Mouse (Mus musculus) forebrain, embryonic 15.5 days (tissue): ENCODE results near the gene Carm1. TPM values are rescaled to one million over a fixed set of nuclear protein-coding genes. Genes with fewer than 3 reads are reported as not detected.
"Not testable (repeated sequence)": the region's sequence is repeated elsewhere in the genome, so short reads cannot be mapped to it uniquely, and the experiment has no call there.

Experiments
- ATAC-seq: fragments of 200-750 bp; cut with Nextera tagmentation; replicated peaks from 2 replicates; pipeline ENCODE4 v1.8.0; 2017; ENCODE audit warnings: mild to moderate bottlenecking, moderate TSS enrichment, moderate library complexity
- H3K27ac ChIP-seq: fragments of 300-500 bp; sonication (generic); replicated peaks from 2 replicates; pipeline ENCODE4 v1.5.1; 2015; ENCODE audit warnings: mild to moderate bottlenecking, inconsistent platforms
- H3K27me3 ChIP-seq: fragments of 300-500 bp; sonication (generic); 2 replicates; pipeline ENCODE4 v1.6.1; 2015; ENCODE audit warnings: inconsistent platforms
- H3K36me3 ChIP-seq: fragments of 300-500 bp; sonication (generic); 2 replicates; pipeline ENCODE4 v1.6.1; 2015; ENCODE audit warnings: mild to moderate bottlenecking, inconsistent platforms
- H3K4me1 ChIP-seq: fragments of 300-500 bp; sonication (generic); 2 replicates; pipeline ENCODE4 v1.6.1; 2015; ENCODE audit warnings: inconsistent platforms
- H3K4me2 ChIP-seq: fragments of 300-500 bp; sonication (generic); replicated peaks from 2 replicates; pipeline ENCODE4 v1.6.1; 2015; ENCODE audit warnings: mild to moderate bottlenecking, inconsistent platforms
- H3K4me3 ChIP-seq: fragments of 300-500 bp; sonication (generic); 2 replicates; pipeline ENCODE4 v1.5.1; 2015; ENCODE audit warnings: mild to moderate bottlenecking, inconsistent platforms
- H3K9ac ChIP-seq: fragments of 300-500 bp; sonication (generic); replicated peaks from 2 replicates; pipeline ENCODE4 v1.6.1; 2015; ENCODE audit warnings: mild to moderate bottlenecking, inconsistent platforms
- H3K9me3 ChIP-seq: fragments of 300-500 bp; sonication (generic); 2 replicates; pipeline ENCODE4 v1.6.1; 2016; ENCODE audit warnings: inconsistent platforms
- WGBS: fragments of 180-500 bp; shearing (Covaris S2); methylation state at CpG from one replicate; pipeline ENCODE4 v1.1.7; 2015; ENCODE audit warnings: mixed read lengths; 5-methylcytosine and 5-hydroxymethylcytosine counted together
- polyA plus RNA-seq: library from polyadenylated mRNA; unstranded; fragments of >200 nt; fragmentation: Nextera tagmentation; extraction: Ambion mirVana; gene quantifications from 2 replicates; pipeline ENCODE4 v1.2.1, GENCODE M21; 2015

Gene Carm1
- polyA plus RNA-seq, 1 experiment from 2014 or later: 37.3 TPM

GRCm38 (mm10) chr9:21517947-21518495 lies 28.7 kb upstream of the Carm1 start:
- H3K27me3 ChIP-seq: no peaks in the 10 kb centered on the region
- H3K36me3 ChIP-seq: no peaks in the 10 kb centered on the region
- no peaks in the 10 kb centered on the region for H3K4me1 ChIP-seq
- H3K4me3 ChIP-seq: no peak overlapping the region
- no peaks in the 10 kb centered on the region for H3K9me3 ChIP-seq
- 86% methylated on average over 6 of the region's 6 CpGs for WGBS
- H3K9ac ChIP-seq: no peak overlapping the region
- ATAC-seq: no peak
- H3K4me2 ChIP-seq: no peak overlapping the region
- no peak overlapping the region for H3K27ac ChIP-seq

GRCm38 (mm10) chr9:21518690-21519089 lies 28.0 kb upstream of the Carm1 start:
- ATAC-seq, H3K4me1 ChIP-seq, H3K36me3 ChIP-seq, H3K4me3 ChIP-seq, H3K9ac ChIP-seq, H3K27me3 ChIP-seq, H3K9me3 ChIP-seq, H3K4me2 ChIP-seq, H3K27ac ChIP-seq: not testable (repeated sequence)
- WGBS: 84% methylated on average over 6 of the region's 6 CpGs

GRCm38 (mm10) chr9:21525142-21525936 lies 21.4 kb upstream of the Carm1 start:
- no peak for ATAC-seq
- H3K27me3 ChIP-seq: no peaks in the 10 kb centered on the region
- H3K9ac ChIP-seq: no peak overlapping the region
- H3K9me3 ChIP-seq: no peaks in the 10 kb centered on the region
- WGBS: 84% methylated on average over 7 of the region's 7 CpGs
- no peaks in the 10 kb centered on the region for H3K4me1 ChIP-seq
- H3K36me3 ChIP-seq: no peaks in the 10 kb centered on the region
- no peak overlapping the region for H3K4me3 ChIP-seq
- H3K27ac ChIP-seq: no peak overlapping the region
- no peak overlapping the region for H3K4me2 ChIP-seq

GRCm38 (mm10) chr9:21525937-21526633 lies 20.6 kb upstream of the Carm1 start, which contains the start of gene AB124611:
AB124611 (plus strand) TSS chr9:21526176.
- H3K4me1 ChIP-seq: no peaks in the 10 kb centered on the region
- H3K9me3 ChIP-seq: no peaks in the 10 kb centered on the region
- H3K27ac ChIP-seq: no peak within 1 kb of the TSS
- WGBS: 77% methylated on average over 14 of the region's 14 CpGs
- H3K4me3 ChIP-seq: no peak within 1 kb of the TSS
- ATAC-seq: no peak
- H3K27me3 ChIP-seq: no peaks in the 10 kb centered on the region
- no peak within 1 kb of the TSS for H3K4me2 ChIP-seq
- no peak within 1 kb of the TSS for H3K9ac ChIP-seq
- H3K36me3 ChIP-seq: no peaks in the 10 kb centered on the region

GRCm38 (mm10) chr9:21526634-21526944 lies 20.1 kb upstream of the Carm1 start:
- no peaks in the 10 kb centered on the region for H3K27me3 ChIP-seq
- H3K9me3 ChIP-seq: no peaks in the 10 kb centered on the region
- H3K4me2 ChIP-seq: no peak overlapping the region
- H3K4me1 ChIP-seq: no peaks in the 10 kb centered on the region
- no peak for ATAC-seq
- no peak overlapping the region for H3K9ac ChIP-seq
- H3K36me3 ChIP-seq: no peaks in the 10 kb centered on the region
- H3K4me3 ChIP-seq: no peak overlapping the region
- WGBS: 95% methylated on average over 3 of the region's 3 CpGs
- H3K27ac ChIP-seq: no peak overlapping the region

GRCm38 (mm10) chr9:21527100-21527801 lies 19.4 kb upstream of the Carm1 start:
- Histone ChIP-seq H3K36me3 (no peaks in the 10 kb centered on the region), H3K9ac (no peak overlapping the region), H3K27ac (no peak overlapping the region), H3K27me3 (no peaks in the 10 kb centered on the region), H3K9me3 (no peaks in the 10 kb centered on the region), H3K4me1 (no peaks in the 10 kb centered on the region), H3K4me3 (no peak overlapping the region), H3K4me2 (no peak overlapping the region)
- WGBS: 98% methylated on average over 2 of the region's 2 CpGs
- no peak for ATAC-seq

GRCm38 (mm10) chr9:21527917-21528324 lies 18.8 kb upstream of the Carm1 start:
- no peak overlapping the region for H3K9ac ChIP-seq
- H3K9me3 ChIP-seq: no peaks in the 10 kb centered on the region
- no peak overlapping the region for H3K27ac ChIP-seq
- H3K27me3 ChIP-seq: no peaks in the 10 kb centered on the region
- WGBS: 79% methylated on average over 1 of the region's 1 CpGs
- H3K4me3 ChIP-seq: no peak overlapping the region
- no peak for ATAC-seq
- H3K36me3 ChIP-seq: no peaks in the 10 kb centered on the region
- H3K4me1 ChIP-seq: no peaks in the 10 kb centered on the region
- no peak overlapping the region for H3K4me2 ChIP-seq

DNA sequence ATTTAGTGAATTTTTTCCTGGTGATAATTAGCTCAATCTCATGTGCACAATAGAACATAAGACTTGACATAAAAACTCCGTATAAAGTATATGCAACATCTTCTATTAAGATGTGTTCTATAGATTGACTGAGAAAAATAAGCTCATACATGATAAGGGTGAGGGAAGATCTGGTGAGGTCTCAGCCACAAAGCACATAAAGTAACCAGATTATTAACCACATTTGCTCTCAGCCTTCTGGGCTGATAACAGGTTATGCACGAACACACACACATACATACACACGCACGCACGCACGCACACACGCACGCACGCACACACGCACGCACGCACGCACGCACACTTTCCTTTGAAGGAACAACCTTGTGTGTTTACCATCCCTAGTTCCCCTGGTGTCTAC lies 10.2 kb upstream of the Carm1 start:
- 95% methylated on average over 14 of the region's 14 CpGs for WGBS
- Histone ChIP-seq H3K4me2 (no peak overlapping the region), H3K9me3 (no peaks in the 10 kb centered on the region), H3K4me3 (no peak overlapping the region), H3K9ac (no peak overlapping the region), H3K27ac (no peak overlapping the region), H3K27me3 (no peaks in the 10 kb centered on the region), H3K4me1 (no peaks in the 10 kb centered on the region), H3K36me3 (no peaks in the 10 kb centered on the region)
- no peak for ATAC-seq

GRCm38 (mm10) chr9:21537009-21537408 lies 9.7 kb upstream of the Carm1 start:
- Histone ChIP-seq H3K27ac (no peak overlapping the region), H3K4me1 (no peaks in the 10 kb centered on the region), H3K9ac (no peak overlapping the region), H3K36me3 (no peaks in the 10 kb centered on the region), H3K4me3 (no peak overlapping the region), H3K4me2 (no peak overlapping the region), H3K27me3 (no peaks in the 10 kb centered on the region), H3K9me3 (no peaks in the 10 kb centered on the region)
- 82% methylated on average over 4 of the region's 4 CpGs for WGBS
- no peak for ATAC-seq

GRCm38 (mm10) chr9:21539981-21540753 lies 6.5 kb upstream of the Carm1 start:
- Histone ChIP-seq H3K9me3 (no peaks in the 10 kb centered on the region), H3K9ac (no peak overlapping the region), H3K4me3 (no peak overlapping the region), H3K27me3 (no peaks in the 10 kb centered on the region), H3K4me1 (peaks cover 5% of the 10 kb centered on the region), H3K27ac (no peak overlapping the region), H3K4me2 (no peak overlapping the region), H3K36me3 (no peaks in the 10 kb centered on the region)
- ATAC-seq: no peak
- 82% methylated on average over 7 of the region's 7 CpGs for WGBS

DNA sequence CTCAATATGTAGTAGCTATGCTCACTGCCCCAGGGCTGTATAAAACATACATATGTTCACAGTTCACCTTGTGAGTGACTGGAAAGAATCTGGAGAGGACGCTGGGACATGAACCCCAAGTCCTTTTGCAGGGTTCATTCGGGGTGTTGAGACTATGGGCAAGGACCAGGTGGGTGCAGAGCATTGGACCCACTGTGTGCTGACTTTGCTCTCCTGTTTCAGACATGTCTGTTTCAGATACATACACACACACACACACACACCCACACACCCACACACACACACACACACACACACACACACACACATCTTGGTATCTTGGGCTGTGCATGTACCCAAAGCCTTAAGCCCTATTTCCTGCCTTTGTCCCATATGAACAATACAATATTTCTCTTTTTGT lies 4.7 kb upstream of the Carm1 start:
- H3K27ac ChIP-seq, ATAC-seq, H3K27me3 ChIP-seq, H3K4me1 ChIP-seq, H3K9ac ChIP-seq, H3K4me2 ChIP-seq, H3K9me3 ChIP-seq, H3K4me3 ChIP-seq, H3K36me3 ChIP-seq: not testable (repeated sequence)
- WGBS: 92% methylated on average over 2 of the region's 2 CpGs
